In the genomic region with DNA sequence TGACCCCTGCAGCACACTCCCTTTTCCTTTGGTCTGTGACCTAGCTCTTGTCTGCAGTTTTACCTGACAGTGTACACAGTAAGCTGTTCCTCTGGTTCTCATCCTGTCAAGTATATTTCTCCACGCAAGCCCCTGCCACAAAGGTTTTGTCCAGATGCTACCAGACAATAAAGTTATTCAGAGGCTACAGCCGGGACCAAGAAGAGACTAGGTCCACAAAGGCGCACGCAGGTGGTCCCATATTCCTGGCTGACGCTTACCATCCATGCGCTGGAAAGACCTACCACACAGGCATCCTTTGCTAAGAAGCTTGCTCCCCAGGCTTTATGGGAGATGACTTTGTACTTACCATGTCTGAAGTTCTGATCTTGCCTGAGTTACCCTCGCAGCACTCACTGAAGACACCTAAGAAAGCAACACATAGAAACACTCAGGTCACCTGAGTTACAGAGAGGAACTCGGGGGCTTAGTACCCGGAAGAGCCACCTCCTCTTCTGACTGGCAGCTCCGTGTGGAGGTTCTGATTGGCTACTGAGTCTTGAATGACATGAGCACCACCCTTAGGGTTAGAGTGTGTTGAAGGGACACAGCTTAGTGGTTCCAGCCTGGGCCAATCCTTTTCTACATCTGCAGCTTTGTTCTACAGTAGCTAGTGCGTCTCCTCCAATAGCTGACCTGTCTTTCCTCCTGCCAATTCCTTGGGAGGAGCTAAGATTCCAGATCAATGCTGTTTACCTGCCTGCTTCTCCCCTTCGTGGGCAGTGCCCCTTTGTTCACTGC, we compare ENCODE assay signal across 8 mouse cellular contexts. TPM values are rescaled to one million over a fixed set of nuclear protein-coding genes. Genes with fewer than 3 reads are reported as not detected.
DNase-seq lines count a peak whose midpoint lies in the region; TF ChIP-seq lines count a peak whose summit lies in the region.
"Not testable (repeated sequence)": the region's sequence is repeated elsewhere in the genome, so short reads cannot be mapped to it uniquely, and the experiment has no call there.
"Had no signal": no experiment of that assay in that cellular context is flagged by ENCODE, and none has a peak within 500 bp of the region (broad histone marks: within the 10 kb centered on the region; RNA-seq: fewer than 3 reads in every experiment).

Gm14443 (minus strand) TSS at position 471 of the 780 bp plus-strand sequence.

- peak within 1 kb of the TSS; percentile 21 for H3K4me3 ChIP-seq in C2C12 (ENCODE audit: insufficient read depth, poor library complexity, severe bottlenecking)

- not testable (repeated sequence) for TF ChIP-seq CTCF in C2C12 (IDR thresholded peaks at IDR 0.05; ENCODE audit: control insufficient read depth, insufficient read depth, insufficient read length)

- H3K79me3 ChIP-seq in C2C12 (ENCODE audit: low read depth), result not testable (repeated sequence)

- DNase-seq in 3134 (ENCODE audit: extremely low read depth, insufficient read length, low spot score) (peak; percentile 86), ES-CJ7 (ENCODE audit: low read depth, low spot score) (peak; percentile 97), NIH3T3 (ENCODE audit: low read depth) (peak; percentile 48), adipocyte (ENCODE audit: low spot score) (peak; percentile 94)
- peak; percentile 14 for DNase-seq in lung, postnatal 25 days (ENCODE audit: low spot score)
- DNase-seq in yolk sac, embryonic 10.5 days (ENCODE audit: low spot score), result peak; percentile 61

- H3ac ChIP-seq in C2C12 (ENCODE audit: control insufficient read depth, insufficient read length, low read depth), result not testable (repeated sequence)

- H3K36me3 ChIP-seq in C2C12 (ENCODE audit: control insufficient read depth, insufficient read depth), result not testable (repeated sequence)

- H3K27me3 ChIP-seq in C2C12 (ENCODE audit: control insufficient read depth, insufficient read depth, insufficient read length), result not testable (repeated sequence)

- H3K79me2 ChIP-seq in C2C12 (ENCODE audit: control insufficient read depth, insufficient read depth), result not testable (repeated sequence)

RNA-seq across cellular contexts. Expression of gene Gm14443, which starts in this region (rescaled TPM):
- 0.19 TPM for polyA plus RNA-seq in C2C12 (2012; fragmentation: generic; extraction: Trizol)
- polyA plus RNA-seq: erythroblast, embryonic 14.5 days had no signal

Comparison
In these comparisons a context has a peak if more than half of its experiments do, and no peak if none do; other contexts are left out.
1. Peak in every context shown above with its lines: DNase-seq and H3K4me3 ChIP-seq.
2. DNase-seq: peak in every context shown above with its lines; median percentile 97 in ES-CJ7; 94 in adipocyte; 86 in 3134; 61 in yolk sac, embryonic 10.5 days; 48 in NIH3T3; 14 in lung, postnatal 25 days.